Mouse (Mus musculus) left cerebral cortex, postnatal 14 days (tissue): Measurements from ENCODE around the gene Auts2. TPM values are rescaled to one million over a fixed set of nuclear protein-coding genes. Genes with fewer than 3 reads are reported as not detected.

Experiments
- DNase-seq, 2 experiments: peaks; one replicate each; pipeline ENCODE4 v3.0.0; 2021 to 2022; ENCODE audit warnings: low spot score in 2 of 2, mixed read lengths in 1 of 2
- intact Hi-C: fragments of 180-260 bp; cut with DNase I; formaldehyde crosslinking; loops from one replicate; pipeline ENCODE4 v1.15.1; 2025
- total RNA-seq, 2 experiments: library from RNA; stranded (reverse); gene quantifications; 2 replicates each; pipeline ENCODE4 v1.2.3; 2021

Auts2 gene
- total RNA-seq, 2 experiments from 2014 or later: 88.7 to 96.9 TPM

- no peak for DNase-seq
- intact Hi-C loops: no loop called here
Measured at GRCm38 (mm10) chr5:131596591-131596990, 946.6 kb downstream of the Auts2 start.

- intact Hi-C loops: no loop called here
- no peak for DNase-seq
Measured at GRCm38 (mm10) chr5:131595730-131596129, 947.4 kb downstream of the Auts2 start.

GRCm38 (mm10) chr5:131594597-131594996 lies 948.5 kb downstream of the Auts2 start:
- intact Hi-C loops: no loop called here
- DNase-seq: no peak

- intact Hi-C loops: no loop called here
- no peak for DNase-seq
Measured at GRCm38 (mm10) chr5:131593261-131593660, 949.9 kb downstream of the Auts2 start.

GRCm38 (mm10) chr5:131589948-131590467 lies 953.1 kb downstream of the Auts2 start:
- intact Hi-C loops: no loop called here
- DNase-seq: no peak

GRCm38 (mm10) chr5:131586332-131586700 lies 956.8 kb downstream of the Auts2 start:
- intact Hi-C loops: no loop called here
- DNase-seq: no peak

DNA sequence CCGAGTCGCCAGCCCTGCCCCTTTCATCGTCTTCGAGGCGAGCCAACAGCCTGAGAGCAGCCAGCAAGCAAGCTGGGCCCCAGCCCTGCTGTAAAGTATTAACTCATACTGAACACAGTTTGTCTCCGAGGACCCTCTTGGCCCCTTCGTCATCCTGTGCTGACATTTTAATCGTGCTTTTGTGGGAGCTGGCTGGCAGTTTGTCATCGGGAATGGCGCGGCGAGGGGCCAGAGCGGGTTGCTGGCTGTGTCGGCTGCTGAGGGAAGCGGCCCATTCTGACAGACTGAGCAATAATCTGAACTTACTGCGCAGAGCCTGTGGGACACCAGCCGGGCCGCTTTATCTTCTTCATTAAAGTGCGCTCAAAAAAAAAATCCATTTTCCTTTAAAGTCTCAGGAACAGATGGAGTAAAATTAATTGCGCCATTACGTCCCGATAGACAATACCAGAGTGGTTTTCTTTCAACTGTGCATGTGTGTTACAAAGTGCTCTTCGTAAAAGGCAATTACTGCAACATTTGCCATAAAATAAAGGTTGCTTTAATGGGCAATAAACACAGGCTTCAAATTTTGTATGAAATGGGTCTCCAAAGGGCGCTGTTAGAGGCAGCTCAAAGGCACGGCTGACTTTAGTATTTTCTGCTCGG lies 957.3 kb downstream of the Auts2 start:
- no peak for DNase-seq
- intact Hi-C loops: no loop called here

DNA sequence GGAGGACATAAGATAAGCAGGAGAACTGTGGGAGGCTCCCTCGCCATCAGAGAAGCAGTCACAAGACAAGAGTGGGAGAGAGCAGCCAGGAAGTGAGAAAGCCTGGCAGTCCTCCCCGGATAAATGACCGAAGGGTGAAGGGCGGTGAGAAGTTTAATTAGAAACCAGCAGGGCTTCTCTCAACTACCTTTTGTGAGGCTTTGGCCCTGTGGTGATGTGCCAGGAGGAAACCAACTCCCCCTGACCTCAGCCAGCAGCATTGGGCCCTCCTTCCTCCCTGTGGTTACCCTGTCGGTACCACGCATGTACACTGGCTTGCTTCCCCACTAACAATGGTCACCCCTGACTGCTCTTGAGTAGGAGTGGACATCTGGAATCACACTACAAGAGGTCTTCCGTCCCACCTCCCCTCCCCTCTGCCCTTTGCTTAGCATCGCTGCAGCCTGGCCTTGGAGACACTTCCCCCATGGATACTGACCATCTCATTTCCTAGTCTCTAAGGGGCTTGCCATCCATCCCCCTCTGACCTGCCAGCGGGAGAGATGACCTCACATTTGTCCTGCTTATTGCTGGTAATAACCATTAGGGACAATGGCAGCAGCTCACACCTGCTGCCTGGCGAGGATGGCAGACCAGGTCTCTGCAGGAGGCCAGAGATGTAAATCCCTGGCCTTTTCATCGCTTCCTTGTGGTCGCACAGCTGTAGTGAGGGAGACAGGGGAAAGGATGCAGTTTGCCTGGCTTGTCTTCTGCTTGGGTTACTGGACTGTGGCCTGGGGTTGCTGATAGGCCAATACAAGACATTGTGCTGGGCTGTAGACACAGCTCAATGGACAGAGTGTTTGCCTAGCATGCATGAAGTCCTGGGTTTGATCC lies 958.6 kb downstream of the Auts2 start:
- no peak for DNase-seq
- intact Hi-C loops: no loop called here

DNA sequence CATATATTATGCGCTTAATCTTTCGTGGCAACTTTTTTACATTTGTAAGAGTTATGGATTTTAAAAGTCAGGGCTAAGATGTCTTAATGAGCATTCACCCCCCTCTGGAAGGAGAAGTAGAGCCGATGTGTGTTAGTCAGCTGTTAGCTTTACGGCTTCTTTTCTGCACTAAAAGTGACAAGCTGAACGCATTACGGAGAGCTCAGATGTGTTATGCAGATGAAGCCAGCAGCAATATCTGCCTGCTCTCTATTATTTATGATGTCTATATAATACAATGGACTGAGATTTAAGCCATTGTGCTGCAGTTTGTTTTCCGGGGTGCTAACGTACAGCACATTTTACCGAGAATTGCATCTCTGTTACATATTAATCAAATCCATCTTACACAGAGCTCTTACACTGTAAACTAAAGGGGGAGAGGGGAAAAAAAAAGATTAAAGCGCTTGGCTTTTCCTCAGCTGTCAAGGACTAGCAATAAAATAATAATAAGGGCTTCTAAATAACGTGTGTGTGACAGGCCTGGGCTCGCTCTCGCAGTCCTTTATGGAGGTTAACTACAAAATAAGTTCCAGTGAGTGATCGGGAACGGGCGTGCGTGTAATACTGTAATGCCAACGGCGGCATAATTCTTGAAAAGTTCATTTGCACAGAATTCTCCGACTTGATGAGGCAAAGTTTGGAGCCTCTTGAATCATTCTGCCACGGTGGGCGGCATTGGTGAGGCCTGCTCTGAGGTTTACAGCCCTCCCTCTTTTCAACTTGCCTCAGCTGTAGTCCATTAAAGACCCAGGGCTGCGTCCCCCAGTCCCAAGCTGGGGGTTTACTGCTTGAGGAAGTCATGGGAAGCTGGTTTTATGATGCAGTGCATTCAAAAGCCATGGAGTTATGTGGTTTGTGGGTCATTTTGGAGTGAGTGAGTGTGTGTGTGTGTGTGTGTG lies 961.8 kb downstream of the Auts2 start:
- no peak for DNase-seq
- intact Hi-C loops: no loop called here

DNA sequence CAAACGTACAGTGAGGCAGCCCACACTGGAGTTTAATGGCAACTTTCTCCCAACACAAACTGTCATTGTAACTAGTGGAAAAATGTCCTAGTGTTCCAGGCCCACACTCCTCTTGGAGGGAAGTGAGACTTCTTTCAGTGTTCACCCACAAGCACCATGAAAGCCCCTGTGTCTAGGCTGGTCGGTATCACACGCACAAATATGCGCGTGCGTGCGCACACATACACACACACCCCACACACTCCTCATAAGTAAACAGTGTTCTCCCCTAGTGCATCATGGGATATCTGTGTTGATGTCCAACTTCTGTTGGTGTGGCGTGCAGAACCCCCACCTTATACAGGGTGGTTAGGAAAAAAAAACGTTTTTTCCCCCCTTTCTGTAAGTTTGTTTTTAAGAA lies 964.4 kb downstream of the Auts2 start:
- intact Hi-C loops: no loop called here
- DNase-seq: no peak

DNA sequence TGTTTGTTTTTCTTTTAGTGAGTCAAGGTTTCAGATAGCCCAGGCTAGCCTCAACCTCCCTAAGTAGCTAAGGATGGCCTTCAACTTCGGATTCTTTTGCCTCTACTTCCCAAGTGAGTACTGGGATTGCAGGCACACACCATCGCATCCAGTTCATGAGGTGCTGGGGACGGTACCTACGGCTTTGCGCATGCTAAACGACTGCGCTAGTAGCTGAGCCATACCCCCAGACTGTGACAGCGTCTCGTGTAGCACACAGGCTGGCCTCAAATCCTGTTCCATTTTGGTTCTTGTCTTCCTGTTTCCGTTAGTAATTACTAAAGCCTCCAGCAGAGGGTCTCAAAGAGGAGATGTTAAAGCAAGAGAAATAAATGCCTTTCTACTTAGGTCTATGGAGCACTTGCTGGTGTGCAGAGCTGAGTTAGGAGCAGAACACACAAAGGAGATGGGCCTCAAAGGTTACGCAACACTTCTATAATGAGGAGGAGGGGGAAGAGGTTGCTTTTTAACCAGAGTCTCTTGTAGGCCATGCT lies 967.3 kb downstream of the Auts2 start:
- no peak for DNase-seq
- intact Hi-C loops: no loop called here

DNA sequence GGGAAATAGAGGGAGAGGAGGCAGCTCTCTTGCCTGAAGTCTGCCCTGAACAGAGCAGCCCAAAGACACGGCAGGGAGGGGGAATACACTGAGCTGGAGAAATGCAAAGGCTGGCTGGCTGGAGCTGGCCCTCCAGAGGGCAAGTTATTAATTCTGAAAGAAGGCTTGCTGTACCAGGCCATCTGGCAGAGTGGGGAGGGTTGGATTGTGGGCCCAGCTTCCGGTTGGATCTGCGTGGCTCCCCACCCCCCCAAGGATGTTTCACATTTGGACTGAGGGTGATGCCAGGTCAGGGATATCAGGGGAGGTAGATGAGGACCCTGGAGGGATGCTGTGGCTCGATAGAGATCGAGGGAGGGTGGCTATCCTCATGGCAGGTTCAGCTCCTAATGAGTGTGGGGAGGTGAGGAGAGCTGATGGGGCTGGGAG lies 968.0 kb downstream of the Auts2 start:
- DNase-seq: no peak
- intact Hi-C loops: no loop called here

DNA sequence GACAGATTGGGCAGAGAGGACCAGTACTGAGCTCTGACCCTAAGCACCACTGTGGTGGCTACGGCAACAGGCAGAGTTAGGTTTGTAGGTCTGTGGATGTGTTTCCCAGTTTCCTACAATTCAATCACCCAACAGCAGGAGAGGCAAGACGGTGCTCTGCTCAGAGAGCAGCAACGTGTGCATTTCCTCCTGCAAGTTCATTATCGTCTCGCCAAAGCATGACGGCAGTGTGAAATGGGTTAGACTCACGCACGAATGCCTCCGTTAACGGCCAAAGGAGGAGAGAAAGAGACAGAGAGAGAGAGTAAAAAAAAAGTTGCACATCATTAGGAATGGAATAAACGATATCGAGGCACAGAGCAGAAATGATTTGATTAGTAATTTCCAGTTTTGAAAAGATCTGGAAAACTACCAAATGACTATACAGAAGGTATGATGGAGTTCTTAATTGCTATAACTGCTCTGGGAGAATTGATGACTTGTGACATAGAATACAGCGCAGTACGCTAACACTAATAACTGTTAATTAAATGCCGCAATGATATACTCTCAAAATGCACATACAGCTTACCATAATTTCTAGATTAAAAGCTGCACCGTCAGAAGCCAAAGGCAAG lies 968.6 kb downstream of the Auts2 start:
- DNase-seq: no peak
- intact Hi-C loops: no loop called here

DNA sequence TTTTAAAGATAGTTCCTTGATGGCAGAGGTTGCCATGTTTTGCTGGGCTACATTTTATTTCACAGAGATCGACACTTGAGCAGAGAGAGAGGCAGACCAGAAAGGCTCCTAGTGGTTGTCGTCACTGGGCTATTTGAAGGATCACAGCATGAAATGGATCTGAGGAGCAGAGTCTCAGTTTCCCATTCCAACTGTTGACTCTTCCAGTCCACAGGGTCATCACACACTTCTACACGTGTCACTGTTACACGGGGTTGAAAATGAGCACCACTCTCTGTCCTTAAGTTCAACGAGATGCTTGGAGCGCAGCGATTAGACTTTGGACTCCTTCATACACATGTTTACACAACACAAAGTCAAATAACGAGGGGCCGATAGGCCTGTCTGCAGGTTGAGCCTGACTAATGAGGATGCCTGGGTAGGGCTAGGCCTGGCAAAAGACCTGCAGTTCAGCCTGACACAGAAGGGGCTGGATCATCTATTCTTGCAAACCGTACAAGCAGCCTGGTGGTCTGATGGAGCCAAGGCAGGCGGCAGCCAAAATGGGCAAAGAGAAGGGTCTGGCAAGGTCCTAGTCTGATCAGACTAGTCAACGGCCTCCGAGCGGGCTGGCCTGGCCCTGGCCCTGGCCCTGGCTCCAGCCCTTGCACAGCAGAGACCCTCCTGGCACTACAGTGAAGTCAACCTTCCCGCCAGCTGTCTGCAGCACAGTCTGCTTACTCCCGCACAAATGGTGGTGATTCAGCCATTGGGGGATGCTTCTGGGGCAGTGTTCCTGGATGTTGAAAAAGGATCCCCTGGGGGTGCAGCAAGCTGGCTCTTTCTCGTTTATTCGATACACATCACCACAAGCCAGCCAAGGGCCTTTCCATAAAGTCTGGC lies 969.6 kb downstream of the Auts2 start:
- intact Hi-C loops: no loop called here
- peak in 1 of 2 experiments; percentile 24 for DNase-seq

GRCm38 (mm10) chr5:131566032-131566431 lies 977.1 kb downstream of the Auts2 start:
- intact Hi-C loops: no loop called here
- no peak for DNase-seq

GRCm38 (mm10) chr5:131563630-131564252 lies 979.4 kb downstream of the Auts2 start:
- intact Hi-C loops: no loop called here

DNA sequence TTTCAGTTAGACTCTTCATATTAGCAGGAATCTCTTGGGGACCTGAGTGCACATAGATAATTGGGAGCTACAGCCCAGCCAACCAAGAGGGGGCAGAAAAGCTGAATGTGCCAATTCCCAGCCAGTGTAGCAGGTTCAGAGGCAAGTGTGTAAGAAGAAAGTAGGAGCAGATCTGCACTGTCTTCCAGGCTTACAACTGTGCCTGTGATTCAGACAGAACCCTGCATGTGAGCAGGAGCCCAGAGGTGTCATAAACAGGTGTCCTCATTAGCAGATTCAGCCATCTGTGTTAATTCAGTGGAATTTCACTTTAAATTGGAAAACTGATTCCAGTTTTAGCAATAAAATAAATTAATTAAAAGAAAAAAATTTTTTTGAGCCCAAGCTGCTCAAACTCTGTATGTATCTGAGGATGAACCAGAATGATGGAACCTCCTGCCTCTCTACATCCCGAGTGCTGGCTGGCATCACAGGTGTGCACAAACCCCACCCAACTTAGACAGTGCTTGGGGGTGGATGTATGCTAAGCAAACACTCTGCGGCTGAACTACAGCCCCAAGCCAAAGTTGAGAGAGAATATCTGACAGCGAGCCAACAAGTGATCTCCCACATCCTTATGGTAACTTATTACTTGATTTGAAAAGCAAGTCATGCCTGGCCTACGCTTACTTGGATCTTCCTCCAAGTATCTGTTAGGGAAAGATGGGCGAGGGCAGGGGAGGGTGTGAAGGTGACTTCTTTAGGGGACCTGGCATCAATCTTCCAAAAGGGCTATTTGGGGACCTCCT lies 982.2 kb downstream of the Auts2 start:
- intact Hi-C loops: no loop called here

More at GRCm38 (mm10) chr5:131563630-131564252, 979.4 kb downstream of the Auts2 start:
- DNase-seq: no peak

More for the DNA sequence above, 982.2 kb downstream of the Auts2 start:
- DNase-seq: no peak
